Mouse (Mus musculus) spleen, adult 2 months (tissue): ENCODE measurements around the gene Tspan14. TPM values are rescaled to one million over a fixed set of nuclear protein-coding genes. Genes with fewer than 3 reads are reported as not detected.

Source experiments
- DNase-seq, 2 experiments: peaks; one replicate each; pipeline versions ENCODE4 v3.0.0 to v3.0.0-alpha.2; 2012 to 2021; ENCODE audit warnings: low spot score in 2 of 2, low read depth in 1 of 2
- H3K27ac ChIP-seq: fragments of 200-500 bp; 2 replicates; pipeline ENCODE4 v1.5.1; 2012; ENCODE audit warnings: low read length, inconsistent platforms; ENCODE audit not compliant: insufficient read depth
- H3K27me3 ChIP-seq: fragments of 200-500 bp; 2 replicates; pipeline ENCODE4 v1.6.1; 2012; ENCODE audit warnings: mild to moderate bottlenecking, moderate library complexity, low read length, inconsistent platforms; ENCODE audit not compliant: control insufficient read depth, insufficient read depth
- H3K36me3 ChIP-seq: fragments of 200-500 bp; 2 replicates; pipeline ENCODE4 v1.6.1; 2012; ENCODE audit warnings: mild to moderate bottlenecking, low read length, inconsistent platforms; ENCODE audit not compliant: control insufficient read depth, insufficient read depth
- H3K4me1 ChIP-seq: fragments of 200-500 bp; 2 replicates; pipeline ENCODE4 v1.6.1; 2011; ENCODE audit warnings: inconsistent platforms; ENCODE audit not compliant: control insufficient read depth, insufficient read depth, insufficient read length
- H3K4me3 ChIP-seq: fragments of 200-500 bp; 2 replicates; pipeline ENCODE4 v1.5.1; 2011; ENCODE audit warnings: mild to moderate bottlenecking, inconsistent platforms; ENCODE audit not compliant: insufficient read depth, insufficient read length; ENCODE audit errors: extremely low read depth
- CTCF ChIP-seq: fragments of 200-500 bp; IDR thresholded peaks from 2 replicates; pipeline ENCODE4 v1.5.1; 2011; ENCODE audit warnings: mild to moderate bottlenecking, inconsistent platforms; ENCODE audit not compliant: insufficient read depth, insufficient read length, insufficient replicate concordance; ENCODE audit errors: extremely low read depth
- POLR2A ChIP-seq: fragments of 200-500 bp; IDR thresholded peaks from 2 replicates; pipeline ENCODE4 v1.6.1; 2011; ENCODE audit warnings: low read depth, low read length, inconsistent platforms
- WGBS: fragments of 180-500 bp; shearing (Covaris S2); methylation state at CpG from one replicate; pipeline ENCODE4 v1.1.7; 2018; 5-methylcytosine and 5-hydroxymethylcytosine counted together
- polyA plus RNA-seq: library from polyadenylated mRNA; depleted of rRNA; stranded (reverse); fragments of >200 nt; gene quantifications from 2 replicates; pipeline ENCODE4 v1.2.3, GENCODE M21; 2012

Gene Tspan14
- polyA plus RNA-seq, 1 experiment: 60.0 TPM

GRCm38 (mm10) chr14:40906770-40907169 is 59.8 kb downstream of the Tspan14 start:
- H3K36me3 ChIP-seq: peaks cover 48% of the 10 kb centered on the region

GRCm38 (mm10) chr14:40905813-40906212 is 60.8 kb downstream of the Tspan14 start:
- no peak overlapping the region for H3K4me3 ChIP-seq
- whole genome bisulfite sequencing: 91% methylated on average over 8 of the region's 8 CpGs
- H3K4me1 ChIP-seq: no peaks in the 10 kb centered on the region
- no peak for DNase-seq
- H3K27me3 ChIP-seq: no peaks in the 10 kb centered on the region
- TF ChIP-seq CTCF (no peak), POLR2A (no peak)
- H3K36me3 ChIP-seq: peaks cover 40% of the 10 kb centered on the region
- H3K27ac ChIP-seq: no peak overlapping the region

More at GRCm38 (mm10) chr14:40906770-40907169, 59.8 kb downstream of the Tspan14 start:
- Histone ChIP-seq H3K27ac (no peak overlapping the region), H3K27me3 (no peaks in the 10 kb centered on the region), H3K4me1 (no peaks in the 10 kb centered on the region), H3K4me3 (no peak overlapping the region)
- no peak for TF ChIP-seq CTCF
- TF ChIP-seq POLR2A: no peak
- DNase-seq: no peak
- 80% methylated on average over 9 of the region's 9 CpGs for WGBS

DNA sequence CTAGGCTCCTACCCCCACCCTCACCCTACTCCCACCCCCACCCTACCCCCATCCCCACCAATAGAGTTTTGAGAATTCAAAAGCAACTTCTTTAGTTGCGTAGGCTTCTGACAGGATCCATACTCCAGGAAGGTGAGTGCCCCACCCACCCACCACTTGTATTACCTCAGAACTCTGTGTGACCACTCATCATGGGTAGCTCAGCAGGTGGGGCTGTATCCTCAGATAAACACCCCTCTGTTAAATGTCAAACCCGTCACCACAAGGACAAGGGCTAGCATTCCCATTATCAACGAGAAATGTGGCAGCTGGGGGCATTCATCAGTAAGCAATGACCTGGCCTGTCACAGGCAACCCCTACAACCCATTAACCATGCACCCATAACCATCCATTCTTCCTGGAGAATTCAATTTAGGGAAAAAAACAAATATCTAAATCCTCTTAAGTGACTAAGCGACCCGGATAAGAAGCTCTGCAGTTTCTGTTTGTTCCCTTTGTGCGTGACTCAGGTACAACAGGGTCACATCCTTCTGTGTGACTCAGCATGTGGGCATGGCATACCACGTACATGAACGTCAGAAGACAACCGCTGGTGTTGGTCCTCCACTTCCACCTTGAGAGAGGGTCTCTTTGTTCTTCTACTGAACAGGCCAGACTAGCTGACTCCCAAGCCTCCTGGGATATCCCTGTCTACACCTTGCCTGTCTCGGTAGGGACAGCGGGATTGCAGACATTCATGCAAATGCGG is 64.1 kb downstream of the Tspan14 start:
- 73% methylated on average over 12 of the region's 12 CpGs for WGBS
- no peaks in the 10 kb centered on the region for H3K4me1 ChIP-seq
- H3K27me3 ChIP-seq: no peaks in the 10 kb centered on the region
- no peak for TF ChIP-seq POLR2A
- no peak for TF ChIP-seq CTCF
- no peak overlapping the region for H3K27ac ChIP-seq
- H3K4me3 ChIP-seq: no peak overlapping the region
- no peak for DNase-seq
- peaks cover 13% of the 10 kb centered on the region for H3K36me3 ChIP-seq

- no peak for DNase-seq
- no peaks in the 10 kb centered on the region; the same call in 1 of the 2 replicates for H3K36me3 ChIP-seq
- no peaks in the 10 kb centered on the region for H3K27me3 ChIP-seq
- no peak overlapping the region for H3K4me3 ChIP-seq
- H3K4me1 ChIP-seq: no peaks in the 10 kb centered on the region
- TF ChIP-seq CTCF (no peak), POLR2A (no peak)
- WGBS: 76% methylated on average over 2 of the region's 2 CpGs
- H3K27ac ChIP-seq: no peak overlapping the region
Observed at GRCm38 (mm10) chr14:40900267-40900666, 66.3 kb downstream of the Tspan14 start.

GRCm38 (mm10) chr14:40897916-40898315 is 68.7 kb downstream of the Tspan14 start:
- Histone ChIP-seq H3K27me3 (no peaks in the 10 kb centered on the region), H3K4me3 (no peak overlapping the region), H3K36me3 (no peaks in the 10 kb centered on the region), H3K4me1 (no peaks in the 10 kb centered on the region), H3K27ac (no peak overlapping the region)
- no peak for TF ChIP-seq CTCF
- TF ChIP-seq POLR2A: no peak
- WGBS: 77% methylated on average over 3 of the region's 3 CpGs
- DNase-seq: no peak

- no peak overlapping the region for H3K4me3 ChIP-seq
- H3K36me3 ChIP-seq: no peaks in the 10 kb centered on the region
- no peak overlapping the region for H3K27ac ChIP-seq
- H3K27me3 ChIP-seq: no peaks in the 10 kb centered on the region
- TF ChIP-seq POLR2A (no peak), CTCF (no peak)
- H3K4me1 ChIP-seq: no peaks in the 10 kb centered on the region
- DNase-seq: no peak
- WGBS: 70% methylated on average over 8 of the region's 8 CpGs
Observed at GRCm38 (mm10) chr14:40895681-40896080, 70.9 kb downstream of the Tspan14 start.

DNA sequence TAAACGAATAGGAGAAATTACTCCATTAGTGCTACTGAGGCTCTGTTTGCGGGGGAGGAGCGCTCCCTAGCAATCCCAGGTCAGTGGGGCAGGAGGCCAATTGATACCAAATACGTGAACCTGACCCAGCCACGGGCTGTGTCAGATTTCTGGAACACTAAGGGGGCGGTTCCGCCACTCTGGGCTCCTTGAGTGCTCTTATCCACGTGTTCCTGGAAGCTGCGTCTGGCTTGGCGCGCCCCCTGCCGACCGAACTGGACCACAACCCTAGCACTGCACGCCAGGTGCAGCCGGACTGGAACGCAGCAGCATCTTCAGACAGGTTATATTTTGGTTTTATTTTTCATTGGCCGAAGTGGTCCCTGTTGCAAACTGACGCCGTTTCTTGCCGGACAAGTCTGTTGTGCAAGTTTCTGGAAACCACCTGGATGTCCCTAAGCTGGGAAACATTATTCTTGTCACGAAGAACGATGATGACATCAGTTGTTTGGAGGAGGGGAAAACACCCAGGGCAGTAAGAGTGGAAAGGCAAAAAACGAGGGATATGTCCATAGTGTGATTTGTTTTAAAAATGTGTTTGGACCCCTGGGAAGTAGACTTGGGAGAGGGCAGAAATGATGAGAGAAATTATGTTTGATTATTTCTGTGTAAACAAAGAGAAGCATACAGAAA is 71.9 kb downstream of the Tspan14 start:
- DNase-seq: peak; percentile 7 to 49

More for the DNA sequence above, 71.9 kb downstream of the Tspan14 start:
- Histone ChIP-seq H3K27ac (no peak overlapping the region), H3K4me1 (no peaks in the 10 kb centered on the region), H3K4me3 (no peak overlapping the region), H3K36me3 (no peaks in the 10 kb centered on the region), H3K27me3 (no peaks in the 10 kb centered on the region)
- 18% methylated on average over 23 of the region's 23 CpGs for WGBS
- peak; percentile 66; the same call in 1 of the 2 replicates for TF ChIP-seq CTCF
- TF ChIP-seq POLR2A: no peak
